Mouse (Mus musculus) forebrain, postnatal 0 days (tissue): ENCODE data around the gene Prpsap1. TPM values are rescaled to one million over a fixed set of nuclear protein-coding genes. Genes with fewer than 3 reads are reported as not detected.

Experiments used
- ATAC-seq: fragments of 200-750 bp; cut with Nextera tagmentation; 2 replicates; pipeline ENCODE4 v1.8.0; 2017; ENCODE audit warnings: mild to moderate bottlenecking, moderate library complexity
- DNase-seq: peaks from one replicate; pipeline ENCODE4 v3.0.0-alpha.2; 2015
- H3K27ac ChIP-seq: fragments of 300-500 bp; sonication (generic); 2 replicates; pipeline ENCODE4 v1.5.1; 2014; ENCODE audit warnings: low read depth, mild to moderate bottlenecking, antibody characterized with exemption, low read length, moderate library complexity, mixed read lengths
- H3K27me3 ChIP-seq: fragments of 300-500 bp; sonication (generic); 2 replicates; pipeline ENCODE4 v1.6.1; 2014; ENCODE audit warnings: mild to moderate bottlenecking, low read length, mixed read lengths; ENCODE audit not compliant: insufficient read depth
- H3K36me3 ChIP-seq: fragments of 300-500 bp; sonication (generic); 2 replicates; pipeline ENCODE4 v1.6.1; 2014; ENCODE audit warnings: mild to moderate bottlenecking, moderate library complexity; ENCODE audit not compliant: insufficient read depth
- H3K4me1 ChIP-seq: fragments of 300-500 bp; sonication (generic); 2 replicates; pipeline ENCODE4 v1.6.1; 2014; ENCODE audit warnings: antibody characterized with exemption; ENCODE audit not compliant: insufficient read depth
- H3K4me2 ChIP-seq: fragments of 300-500 bp; sonication (generic); 2 replicates; pipeline ENCODE4 v1.6.1; 2014; ENCODE audit warnings: low read depth, mild to moderate bottlenecking, moderate library complexity
- H3K4me3 ChIP-seq: fragments of 300-500 bp; sonication (generic); 2 replicates; pipeline ENCODE4 v1.5.1; 2014; ENCODE audit warnings: low read depth, low read length, mixed read lengths
- H3K9ac ChIP-seq: fragments of 300-500 bp; sonication (generic); 2 replicates; pipeline ENCODE4 v1.6.1; 2014; ENCODE audit warnings: mild to moderate bottlenecking
- H3K9me3 ChIP-seq: fragments of 300-500 bp; sonication (generic); 2 replicates; pipeline ENCODE4 v1.6.1; 2016; ENCODE audit warnings: low read length
- CTCF ChIP-seq: sonication (generic); IDR thresholded peaks from 2 replicates; pipeline ENCODE4 v1.5.1; 2016; ENCODE audit warnings: antibody characterized with exemption, control low read depth, low read depth
- WGBS: fragments of 180-500 bp; shearing (Covaris S2); extraction: QIAGEN DNeasy Blood & Tissue Kit; methylation state at CpG from one replicate; pipeline ENCODE4 v1.1.7; 2014; 5-methylcytosine and 5-hydroxymethylcytosine counted together
- polyA plus RNA-seq: library from polyadenylated mRNA; unstranded; fragments of >200 nt; fragmentation: Nextera tagmentation; extraction: Ambion mirVana; gene quantifications from 2 replicates; pipeline ENCODE4 v1.2.1, GENCODE M21; 2015
- total RNA-seq: library from RNA; depleted of rRNA; stranded (reverse); fragments of >200 nt; gene quantifications from 2 replicates; pipeline ENCODE4 v1.2.3, GENCODE M21; 2014

Prpsap1 gene
- total and polyA plus RNA-seq, 2 experiments from 2014 or later = 96.0 to 158 TPM

DNA sequence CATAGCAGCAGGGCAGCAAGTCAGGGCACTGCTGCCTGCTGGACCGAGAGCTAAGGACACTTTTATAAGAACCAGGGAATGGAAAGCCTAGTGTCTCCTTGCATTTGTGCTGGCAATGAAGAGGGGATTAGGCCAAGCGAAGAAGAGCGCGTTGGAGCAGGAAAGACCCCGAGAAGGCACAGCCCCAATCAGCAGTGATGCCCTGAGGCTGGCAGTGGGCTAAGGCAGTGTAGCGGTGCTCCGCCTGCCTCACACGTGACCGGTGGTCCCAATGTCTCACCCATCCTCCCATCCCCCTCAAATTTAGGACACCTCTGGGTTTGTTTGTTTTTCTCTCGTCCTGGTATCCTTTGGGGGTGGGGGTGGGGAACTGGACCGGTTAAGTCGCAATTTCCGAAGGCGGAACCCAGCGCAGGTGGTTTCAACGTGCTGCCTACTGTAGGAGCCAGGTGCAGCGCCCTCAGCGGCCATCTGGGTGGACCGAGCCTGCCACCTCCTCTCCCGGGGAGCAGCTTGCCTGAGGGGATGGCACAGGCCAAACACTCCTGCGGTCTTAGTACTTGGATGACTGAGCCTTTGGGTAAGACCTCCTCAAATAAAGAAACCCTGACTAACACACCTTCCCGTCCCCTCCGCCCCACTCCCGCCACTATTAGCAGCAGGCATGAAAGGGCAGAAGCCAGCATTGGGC lies 21.5 kb upstream of the Prpsap1 start:
- 13% methylated on average over 24 of the region's 24 CpGs for WGBS
- Histone ChIP-seq H3K9ac (no peak overlapping the region), H3K9me3 (no peaks in the 10 kb centered on the region), H3K4me1 (peaks cover 1% of the 10 kb centered on the region; the same call in 1 of the 2 replicates), H3K4me2 (no peak overlapping the region), H3K27me3 (no peaks in the 10 kb centered on the region; the same call in 1 of the 2 replicates), H3K4me3 (no peak overlapping the region), H3K27ac (no peak overlapping the region), H3K36me3 (no peaks in the 10 kb centered on the region)
- ATAC-seq (no peak), DNase-seq (no peak)
- no peak for TF ChIP-seq CTCF

- Histone ChIP-seq H3K4me2 (no peak overlapping the region), H3K9me3 (no peaks in the 10 kb centered on the region), H3K4me1 (no peaks in the 10 kb centered on the region), H3K27ac (no peak overlapping the region), H3K4me3 (no peak overlapping the region), H3K27me3 (no peaks in the 10 kb centered on the region; the same call in 1 of the 2 replicates), H3K36me3 (no peaks in the 10 kb centered on the region), H3K9ac (no peak overlapping the region)
- 79% methylated on average over 4 of the region's 4 CpGs for WGBS
- DNase-seq (no peak), ATAC-seq (no peak)
- TF ChIP-seq CTCF = no peak
Observed at GRCm38 (mm10) chr11:116513531-116514038, 19.6 kb upstream of the Prpsap1 start.

- TF ChIP-seq CTCF = no peak
- DNase-seq (no peak), ATAC-seq (no peak)
- Histone ChIP-seq H3K4me3 (no peak overlapping the region), H3K4me2 (no peak overlapping the region), H3K36me3 (no peaks in the 10 kb centered on the region), H3K27me3 (no peaks in the 10 kb centered on the region; the same call in 1 of the 2 replicates), H3K27ac (no peak overlapping the region), H3K9ac (no peak overlapping the region), H3K4me1 (no peaks in the 10 kb centered on the region), H3K9me3 (no peaks in the 10 kb centered on the region)
- 80% methylated on average over 6 of the region's 6 CpGs for WGBS
Observed at GRCm38 (mm10) chr11:116512987-116513386, 19.0 kb upstream of the Prpsap1 start.

- Histone ChIP-seq H3K4me2 (no peak overlapping the region), H3K9ac (no peak overlapping the region), H3K4me1 (no peaks in the 10 kb centered on the region), H3K36me3 (no peaks in the 10 kb centered on the region), H3K27me3 (no peaks in the 10 kb centered on the region; the same call in 1 of the 2 replicates), H3K4me3 (no peak overlapping the region), H3K27ac (no peak overlapping the region), H3K9me3 (no peaks in the 10 kb centered on the region)
- WGBS = 94% methylated on average over 7 of the region's 7 CpGs
- DNase-seq (no peak), ATAC-seq (no peak)
- TF ChIP-seq CTCF = no peak
Observed at GRCm38 (mm10) chr11:116512154-116512553, 18.2 kb upstream of the Prpsap1 start.

- DNase-seq = no peak
- Histone ChIP-seq H3K9ac (no peak overlapping the region), H3K4me3 (no peak overlapping the region), H3K27me3 (no peaks in the 10 kb centered on the region; the same call in 1 of the 2 replicates), H3K4me2 (no peak overlapping the region), H3K36me3 (no peaks in the 10 kb centered on the region), H3K27ac (no peak overlapping the region), H3K4me1 (no peaks in the 10 kb centered on the region), H3K9me3 (no peaks in the 10 kb centered on the region)
- WGBS = 76% methylated on average over 7 of the region's 7 CpGs
- no peak for TF ChIP-seq CTCF
- no peak for ATAC-seq
Observed at GRCm38 (mm10) chr11:116511301-116511868, 17.4 kb upstream of the Prpsap1 start.

DNA sequence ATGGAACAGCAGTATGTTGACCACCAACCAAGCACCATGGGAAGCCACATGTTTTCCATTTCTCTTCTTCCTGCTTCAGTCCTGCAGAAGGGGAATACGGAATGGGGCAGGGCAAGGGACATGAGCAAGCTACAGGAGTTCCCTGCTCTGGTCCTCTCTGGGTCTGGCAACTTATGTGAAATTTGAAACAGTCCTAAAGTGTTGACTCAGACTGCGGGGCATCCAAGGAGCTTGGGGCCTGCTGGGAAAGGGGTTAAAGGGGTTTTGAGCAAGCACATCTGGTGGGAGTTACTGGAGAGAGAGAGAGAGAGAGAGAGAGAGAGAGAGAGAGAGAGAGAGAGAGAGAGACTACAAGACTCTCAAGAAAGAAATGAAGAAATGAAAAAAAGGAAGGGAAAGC lies 14.7 kb upstream of the Prpsap1 start:
- Histone ChIP-seq H3K9ac (no peak overlapping the region), H3K4me3 (no peak overlapping the region), H3K4me2 (no peak overlapping the region), H3K4me1 (no peaks in the 10 kb centered on the region), H3K27me3 (no peaks in the 10 kb centered on the region), H3K9me3 (no peaks in the 10 kb centered on the region), H3K27ac (no peak overlapping the region), H3K36me3 (no peaks in the 10 kb centered on the region)
- ATAC-seq (no peak), DNase-seq (no peak)
- no peak for TF ChIP-seq CTCF
- 87% methylated on average over 2 of the region's 2 CpGs for WGBS

- Histone ChIP-seq H3K4me1 (no peaks in the 10 kb centered on the region), H3K27me3 (no peaks in the 10 kb centered on the region), H3K36me3 (no peaks in the 10 kb centered on the region), H3K9me3 (no peaks in the 10 kb centered on the region), H3K27ac (no peak overlapping the region), H3K4me3 (no peak overlapping the region), H3K4me2 (no peak overlapping the region), H3K9ac (no peak overlapping the region)
- ATAC-seq (no peak), DNase-seq (no peak)
- no peak for TF ChIP-seq CTCF
- 85% methylated on average over 17 of the region's 17 CpGs for WGBS
Observed at GRCm38 (mm10) chr11:116506151-116506875, 12.3 kb upstream of the Prpsap1 start.
